Mouse (Mus musculus) left cerebral cortex, adult 2 months (tissue): ENCODE measurements around the gene Tbxas1. TPM values are rescaled to one million over a fixed set of nuclear protein-coding genes. Genes with fewer than 3 reads are reported as not detected.

Experiments
- DNase-seq, 2 experiments: peaks; one replicate each; pipeline ENCODE4 v3.0.0; 2021 to 2022; ENCODE audit warnings: low spot score in 2 of 2, mixed read lengths in 1 of 2; ENCODE audit errors: extremely low spot score in 1 of 2
- H3K27ac ChIP-seq: fragments of 200-600 bp; 2 replicates; pipeline ENCODE4 v1.8.1; 2022
- H3K4me3 ChIP-seq: fragments of 200-600 bp; 2 replicates; pipeline ENCODE4 v1.8.1; 2022
- CTCF ChIP-seq: fragments of 200-600 bp; IDR thresholded peaks from 2 replicates; pipeline ENCODE4 v1.8.1; 2022; ENCODE audit warnings: antibody characterized with exemption, mild to moderate bottlenecking, moderate library complexity
- intact Hi-C: fragments of 180-260 bp; cut with DNase I; formaldehyde crosslinking; loops from one replicate; pipeline ENCODE4 v1.15.1; 2025
- total RNA-seq, 2 experiments: library from RNA; stranded (reverse); gene quantifications; 2 replicates each; pipeline ENCODE4 v1.2.3; 2021

Gene Tbxas1
- total RNA-seq, 2 experiments from 2014 or later = 2.2 to 2.6 TPM

DNA sequence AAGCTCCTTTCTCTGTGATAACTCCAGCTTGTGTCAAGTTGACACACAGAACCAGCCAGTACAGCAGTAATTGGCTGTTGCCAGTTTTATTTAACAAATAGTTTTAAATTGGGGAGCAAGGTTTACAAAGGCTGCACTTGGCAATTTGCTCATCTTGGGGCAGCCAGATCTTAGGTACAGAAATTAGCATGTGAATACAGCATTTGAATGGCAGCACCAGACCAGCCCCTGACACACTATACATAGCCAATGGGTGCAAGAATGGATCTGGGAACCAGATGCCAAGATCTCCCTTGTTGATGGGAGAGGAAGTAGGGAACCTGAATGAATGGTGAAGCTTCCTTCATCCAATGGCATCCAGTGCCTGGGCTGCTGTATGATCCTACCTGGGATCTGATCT is 199.0 kb downstream of the Tbxas1 start:
- Histone ChIP-seq H3K4me3 (no peak overlapping the region), H3K27ac (no peak overlapping the region)
- intact Hi-C loops = loop anchor here (10.0 kb wide), 1 partner anchor 419 kb away; no protein-coding TSS in a partner anchor
- DNase-seq = no peak
- no peak for TF ChIP-seq CTCF

DNA sequence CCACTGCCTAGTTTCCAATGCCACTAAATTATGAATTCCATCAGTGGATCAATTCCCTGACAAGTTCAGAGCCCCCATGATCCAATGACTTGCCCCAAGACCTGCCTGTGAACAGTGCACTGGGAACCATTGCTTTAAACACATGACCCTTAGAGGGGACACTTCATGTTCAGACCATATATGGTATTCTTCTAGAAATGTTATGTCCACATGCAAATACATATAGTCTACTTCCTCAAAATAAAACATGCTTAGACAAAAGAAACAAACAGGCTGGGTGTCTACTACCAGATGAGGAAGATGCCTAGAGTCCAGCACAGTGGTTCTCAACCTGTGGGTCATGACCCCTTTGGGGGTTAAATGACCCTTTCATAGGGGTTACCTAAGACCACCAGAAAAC is 201.3 kb downstream of the Tbxas1 start:
- intact Hi-C loops = loop anchor here (10.0 kb wide), 1 partner anchor 422 kb away; no protein-coding TSS in a partner anchor
- no peak overlapping the region for H3K4me3 ChIP-seq
- no peak for TF ChIP-seq CTCF
- no peak overlapping the region for H3K27ac ChIP-seq
- DNase-seq = no peak

DNA sequence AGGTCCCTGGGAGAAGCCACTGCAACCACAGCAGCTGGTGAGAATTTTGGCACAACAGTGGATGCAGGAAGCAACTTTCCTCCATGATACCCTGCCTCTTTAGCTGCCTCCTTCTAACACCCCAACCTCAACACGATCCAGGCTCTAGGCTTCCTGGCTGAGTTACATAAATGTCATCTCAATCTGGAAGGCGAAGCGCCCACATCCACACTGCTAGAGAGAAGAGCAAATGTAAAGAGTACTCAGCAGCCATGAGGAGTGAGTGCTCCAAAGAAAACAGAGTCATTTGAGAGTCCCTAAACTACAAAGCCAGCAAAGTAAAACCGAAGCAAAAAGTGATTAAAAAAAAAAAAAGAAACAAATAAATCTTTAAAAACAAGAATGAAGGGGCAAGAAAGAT is 229.4 kb downstream of the Tbxas1 start:
- no peak for TF ChIP-seq CTCF

DNA sequence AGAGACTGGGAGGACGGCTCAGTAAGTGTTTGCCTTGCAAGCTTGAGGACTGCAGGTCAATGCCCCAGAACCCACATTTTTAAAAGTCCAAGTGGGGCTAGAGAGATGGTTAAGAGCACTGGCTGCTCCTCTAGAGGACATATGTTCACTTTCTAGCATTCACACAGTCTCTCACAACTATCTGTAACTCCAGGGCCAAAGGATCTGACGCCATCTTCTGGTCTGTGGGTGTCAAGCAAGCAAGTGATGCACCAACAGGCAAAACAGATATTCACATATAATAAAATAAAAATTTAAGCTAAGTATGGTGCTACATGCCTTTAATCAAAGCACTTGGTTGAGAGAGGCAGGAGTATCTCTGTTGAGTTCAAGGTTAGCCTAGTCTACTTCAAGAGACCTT is 231.6 kb downstream of the Tbxas1 start:
- peak; percentile 27 for TF ChIP-seq CTCF
- DNase-seq = no peak
- H3K4me3 ChIP-seq = no peak overlapping the region
- H3K27ac ChIP-seq = no peak overlapping the region
- intact Hi-C loops = no loop called here

More for the DNA sequence above, 229.4 kb downstream of the Tbxas1 start:
- intact Hi-C loops = no loop called here
- Histone ChIP-seq H3K4me3 (no peak overlapping the region), H3K27ac (no peak overlapping the region)
- DNase-seq = no peak

DNA sequence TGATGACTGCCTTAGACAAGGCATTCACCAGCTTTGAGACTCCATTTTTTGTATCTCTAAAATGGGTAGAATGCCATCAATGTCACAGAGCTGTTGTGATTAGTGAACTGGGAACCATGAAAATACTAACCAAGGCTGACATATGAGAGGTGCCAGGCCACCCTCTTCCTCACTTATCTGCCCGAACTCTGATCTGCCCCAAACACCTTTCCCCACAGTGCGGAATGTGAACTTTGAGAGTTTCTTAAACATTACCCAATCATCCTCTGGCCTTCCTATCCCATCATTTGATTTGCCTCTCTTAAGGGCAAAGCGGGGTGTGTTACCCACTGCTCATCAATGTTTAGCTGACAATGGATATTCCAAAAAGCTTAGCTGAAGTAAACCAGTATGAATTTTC is 237.5 kb downstream of the Tbxas1 start:
- no peak for TF ChIP-seq CTCF
- Histone ChIP-seq H3K27ac (no peak overlapping the region), H3K4me3 (no peak overlapping the region)
- no peak for DNase-seq
- intact Hi-C loops = no loop called here

DNA sequence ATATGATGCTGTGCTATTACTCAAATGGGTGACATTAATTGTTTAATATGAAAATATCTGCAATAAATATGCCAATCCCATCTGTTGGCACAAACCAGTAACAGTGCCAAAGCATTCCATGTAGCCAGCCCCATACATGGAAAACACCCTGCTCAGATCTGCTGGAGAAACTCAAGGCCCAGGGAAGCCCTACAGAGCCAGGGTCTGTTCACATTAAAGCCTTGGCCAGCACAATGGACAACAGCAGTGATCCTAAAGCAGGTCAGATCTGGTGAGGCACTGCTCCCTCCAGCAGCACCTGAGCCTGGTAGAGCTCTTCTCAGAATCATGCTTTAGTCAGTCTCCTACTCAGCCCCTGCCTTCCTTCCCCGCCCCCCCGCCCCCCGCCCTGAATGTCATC is 237.9 kb downstream of the Tbxas1 start:
- intact Hi-C loops = no loop called here
- Histone ChIP-seq H3K4me3 (no peak overlapping the region), H3K27ac (no peak overlapping the region)
- TF ChIP-seq CTCF = no peak
- DNase-seq = no peak

DNA sequence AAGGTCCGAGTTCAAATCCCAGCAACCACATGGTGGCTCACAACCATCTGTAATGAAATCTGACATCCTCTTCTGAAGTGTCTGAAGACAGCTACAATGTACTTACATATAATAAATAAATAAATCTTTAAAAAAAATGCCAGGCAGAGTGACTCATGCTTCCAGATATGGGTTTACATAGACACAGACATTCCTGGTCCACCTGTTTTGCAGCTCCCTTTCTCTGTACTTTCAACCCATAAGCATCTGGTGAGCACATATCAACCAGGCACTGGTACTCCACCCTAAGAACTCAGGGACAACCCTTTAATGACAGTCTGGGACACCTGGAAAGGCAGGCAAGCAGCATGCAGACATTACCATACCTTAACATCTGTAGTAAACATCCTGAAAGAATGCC is 240.2 kb downstream of the Tbxas1 start:
- H3K27ac ChIP-seq = no peak overlapping the region
- intact Hi-C loops = no loop called here
- no peak for TF ChIP-seq CTCF
- no peak overlapping the region for H3K4me3 ChIP-seq
- DNase-seq = no peak

DNA sequence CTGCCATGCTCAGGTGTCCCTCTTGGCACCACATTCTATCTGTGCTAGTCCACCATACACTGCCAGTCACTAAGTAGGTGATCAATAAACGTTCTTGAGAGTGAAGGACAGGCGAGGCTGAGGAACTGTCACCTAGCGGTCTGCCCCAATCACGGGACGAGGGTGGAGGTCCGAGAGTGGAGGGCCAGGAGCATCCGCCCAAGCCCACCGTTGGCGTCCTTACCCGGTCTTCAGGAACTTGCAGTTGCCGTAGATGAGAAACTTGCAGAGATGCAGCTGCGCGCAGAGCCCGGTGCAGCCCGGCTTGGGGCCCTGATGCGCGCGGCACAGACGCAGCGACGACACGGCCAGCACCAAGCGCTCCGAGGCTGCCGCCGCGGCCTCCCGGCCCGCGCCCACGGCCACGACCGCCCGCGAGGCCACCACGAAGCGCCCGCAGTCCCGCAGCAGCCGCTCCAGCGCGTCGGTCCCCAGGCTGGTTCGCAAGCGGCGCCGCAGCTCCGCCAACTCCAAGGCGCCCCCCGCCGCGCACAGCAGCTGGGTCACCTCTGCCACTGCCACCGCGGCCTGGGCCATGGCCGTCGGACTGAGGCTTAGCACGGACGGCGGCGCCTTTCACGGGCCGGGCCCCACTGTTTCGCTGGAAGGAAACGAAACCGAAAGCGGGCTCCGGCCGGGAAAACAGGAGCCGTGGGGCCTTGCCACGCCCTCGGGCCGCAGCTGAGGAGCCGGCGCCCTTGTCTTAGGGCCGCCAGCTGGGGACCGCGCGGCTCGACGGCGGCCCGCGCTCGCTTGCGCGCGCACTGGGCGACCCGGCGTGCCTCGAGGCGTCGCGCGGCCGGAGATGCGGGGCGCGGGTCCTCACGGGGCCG is 242.6 kb downstream of the Tbxas1 start, which contains the start of gene Parp12:
Gene Parp12, minus strand, starts transcription at position 766 of the 872 bp plus-strand sequence.
- TF ChIP-seq CTCF = no peak
- peak; percentile 43 to 48 for DNase-seq
- peak within 1 kb of the TSS; percentile 55 for H3K4me3 ChIP-seq
- H3K27ac ChIP-seq = peak within 1 kb of the TSS; percentile 59
- intact Hi-C loops = no loop called here

DNA sequence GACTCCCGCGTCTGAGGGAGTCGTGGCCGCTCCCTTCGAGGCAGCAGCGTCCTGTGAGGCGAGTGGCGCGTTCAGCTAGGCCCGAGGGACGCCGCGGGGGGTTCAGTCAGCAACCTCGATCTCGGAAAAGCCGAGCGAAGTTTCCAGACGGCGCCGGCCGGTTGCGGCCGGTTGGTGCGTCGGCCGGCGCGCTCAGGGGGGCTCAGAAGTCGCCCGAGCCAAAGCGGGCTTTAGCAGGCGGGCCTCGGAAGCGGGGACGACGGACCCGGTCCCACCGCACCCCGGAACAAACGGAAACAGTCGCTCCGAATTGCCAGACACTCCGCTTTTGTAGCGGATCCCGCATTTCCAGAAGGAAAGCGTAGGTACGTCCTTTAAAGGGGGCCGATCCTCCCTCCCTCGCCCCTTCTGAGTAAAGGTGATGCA is 243.3 kb downstream of the Tbxas1 start:
- no peak for TF ChIP-seq CTCF
- intact Hi-C loops = no loop called here
- no peak for DNase-seq
- peak overlapping the region; percentile 22; the same call in 1 of the 2 replicates for H3K27ac ChIP-seq
- peak overlapping the region; percentile 55 for H3K4me3 ChIP-seq

DNA sequence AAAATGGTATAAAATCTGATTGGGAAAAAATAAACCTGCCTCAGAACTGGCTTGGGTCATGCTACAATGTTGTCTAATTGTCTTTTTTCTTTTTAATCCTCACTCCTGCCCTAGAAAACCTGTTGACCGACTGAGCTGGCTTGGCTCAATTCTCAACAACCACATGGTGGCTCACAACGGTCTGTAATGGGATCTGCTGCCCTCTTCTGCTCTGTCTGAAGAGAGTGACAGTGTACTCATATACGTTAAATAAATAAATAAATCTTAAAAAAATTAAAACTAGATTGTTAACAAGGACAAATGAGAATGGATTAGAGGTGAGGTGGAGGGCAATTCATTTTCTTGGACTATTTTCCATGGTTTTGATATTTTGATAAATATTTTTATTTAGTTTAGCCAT is 245.5 kb downstream of the Tbxas1 start:
- intact Hi-C loops = no loop called here
- TF ChIP-seq CTCF = no peak
- DNase-seq = no peak
- Histone ChIP-seq H3K4me3 (no peak overlapping the region), H3K27ac (no peak overlapping the region)

DNA sequence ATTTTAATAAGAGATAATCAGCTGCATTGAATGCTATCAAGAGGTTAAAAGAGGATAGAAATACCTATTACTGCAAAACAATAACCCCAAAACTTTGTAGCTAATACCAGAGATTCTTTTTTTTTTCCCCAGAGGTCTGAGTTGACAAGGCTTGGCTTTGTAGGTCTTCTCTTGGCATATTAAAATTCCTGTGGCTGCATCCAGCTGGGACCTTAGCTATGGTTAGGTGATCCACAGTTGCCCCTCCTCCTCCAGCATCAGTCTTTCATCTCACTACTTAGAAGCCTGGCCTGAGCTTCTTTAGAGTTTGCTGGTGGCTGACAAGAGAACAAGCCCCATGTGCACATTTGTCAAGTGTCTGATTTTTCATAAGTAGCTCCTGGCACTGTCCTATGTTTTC is 249.5 kb downstream of the Tbxas1 start:
- intact Hi-C loops = no loop called here
- no peak for TF ChIP-seq CTCF
- no peak overlapping the region for H3K27ac ChIP-seq
- DNase-seq = no peak
- no peak overlapping the region for H3K4me3 ChIP-seq

DNA sequence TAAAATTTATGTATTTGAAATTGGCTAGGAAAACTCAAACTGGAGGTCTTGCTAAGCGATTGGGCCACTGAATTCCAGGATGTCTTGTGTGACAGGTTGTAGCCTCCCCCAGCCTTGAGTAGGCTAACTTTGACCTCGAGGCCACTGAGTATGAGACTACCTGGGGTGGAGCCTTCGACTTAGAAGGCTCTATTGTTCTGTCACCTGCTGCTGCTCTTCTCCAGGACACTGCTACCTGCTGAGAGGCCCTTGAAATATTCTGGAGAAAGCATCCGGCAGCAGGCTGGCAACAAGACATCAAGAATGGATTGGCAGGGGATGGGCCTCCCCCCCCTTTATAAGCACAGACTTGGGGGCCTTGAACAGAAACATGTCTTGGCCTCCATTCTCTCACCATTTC is 256.3 kb downstream of the Tbxas1 start:
- intact Hi-C loops = no loop called here
- TF ChIP-seq CTCF = no peak
- no peak for DNase-seq
- no peak overlapping the region for H3K27ac ChIP-seq
- no peak overlapping the region for H3K4me3 ChIP-seq

DNA sequence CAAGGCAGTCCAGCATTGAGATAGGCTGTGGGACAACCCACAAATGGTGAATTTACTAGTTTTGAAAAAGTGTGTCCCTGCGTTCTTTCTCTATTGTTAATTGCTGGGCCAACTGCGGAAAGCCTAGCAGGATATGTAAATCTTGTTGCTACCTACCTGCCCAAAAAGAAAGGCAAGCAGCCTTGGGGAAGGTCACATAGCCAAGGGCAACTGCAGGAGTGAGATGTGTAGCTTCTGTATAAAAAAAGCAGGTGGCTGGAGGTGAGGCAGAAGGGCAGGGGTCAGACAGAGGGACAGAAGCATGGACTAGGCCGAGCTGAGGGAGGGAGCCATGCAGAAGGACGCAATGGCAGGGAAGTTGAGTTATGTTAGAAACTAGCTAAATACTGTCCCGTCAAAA is 257.4 kb downstream of the Tbxas1 start:
- no peak for DNase-seq
- H3K4me3 ChIP-seq = no peak overlapping the region
- intact Hi-C loops = no loop called here
- no peak for TF ChIP-seq CTCF
- H3K27ac ChIP-seq = no peak overlapping the region

Other genes starting within 250 kb of the Tbxas1 start
- 1 to 10 TPM in 1 of 2 experiments, under 1 TPM in 1; 0.70 to 1.1 TPM for gene Klrg2, start 238.2 kb upstream of the Tbxas1 start, total RNA-seq
- gene Clec2l, start 212.3 kb upstream of the Tbxas1 start, total RNA-seq = 10 to 100 TPM; 67.4 to 69.7 TPM
- 10 to 100 TPM; 54.7 to 61.3 TPM for gene Hipk2, start 761 bp downstream of the Tbxas1 start, total RNA-seq
- 1 to 10 TPM; 5.2 to 5.5 TPM for gene Parp12, start 242.9 kb downstream of the Tbxas1 start, total RNA-seq